Mouse (Mus musculus): ENCODE measurements around the gene Lmo3. TPM values are rescaled to one million over a fixed set of nuclear protein-coding genes. Genes with fewer than 3 reads are reported as not detected.

The Lmo3 gene
- polyA plus RNA-seq, 1 experiment from 2014 or later: not detected

GRCm38 (mm10) chr6:138364111-138364510 lies 217.7 kb downstream of the Lmo3 start:
- no peak for TF ChIP-seq CTCF (IDR thresholded peaks at IDR 0.05)
- ChIA-PET CTCF (no interaction called here), POLR2A (no interaction called here)
- in situ Hi-C loops (cut with MboI; ENCODE audit: low pct_unique_long_range_greater_than_20kb): no loop called here
- no peak for DNase-seq (ENCODE audit: low read depth, low spot score)
- peaks cover 3% of the 10 kb centered on the region for H3K27me3 ChIP-seq
- no peak for ATAC-seq

DNA sequence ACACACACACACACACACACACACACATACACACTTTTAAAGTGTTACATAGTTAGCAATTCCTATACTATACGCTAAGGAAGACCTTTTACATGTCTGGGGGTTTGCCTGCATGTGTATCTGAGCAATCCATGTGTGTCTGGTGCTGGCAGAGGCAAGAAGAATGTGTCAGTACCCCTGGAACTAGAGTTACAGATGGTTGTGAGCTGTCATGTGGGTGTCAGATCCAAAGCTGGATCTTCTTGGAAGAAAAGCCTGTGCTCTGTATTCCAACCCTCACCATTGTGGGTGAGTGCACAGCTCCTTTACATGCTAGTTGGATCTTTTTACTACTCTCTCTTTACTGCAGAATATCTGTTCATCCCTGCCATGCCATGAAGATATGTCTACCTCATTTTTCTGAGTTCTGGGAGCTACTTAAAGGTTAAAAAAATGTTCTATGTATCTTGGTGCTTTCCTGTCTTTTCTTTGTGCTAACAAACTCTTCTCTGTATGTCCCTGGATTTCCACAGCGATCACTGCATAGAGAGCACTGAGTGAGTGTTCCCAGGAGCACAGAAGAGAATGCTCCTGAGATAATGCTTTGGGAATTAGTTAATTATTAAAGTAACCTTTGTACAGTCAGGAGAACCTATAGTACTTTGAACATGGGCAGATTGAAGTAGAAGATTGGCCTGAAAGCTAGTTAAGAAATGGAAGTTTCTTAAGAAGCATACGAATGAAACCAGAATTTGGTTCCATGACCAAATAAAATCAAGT lies 231.0 kb downstream of the Lmo3 start:
- TF ChIP-seq CTCF (IDR thresholded peaks at IDR 0.05): no peak
- in situ Hi-C loops (cut with MboI; ENCODE audit: low pct_unique_long_range_greater_than_20kb): no loop called here
- no peaks in the 10 kb centered on the region for H3K27me3 ChIP-seq
- DNase-seq (ENCODE audit: low read depth, low spot score) (no peak), ATAC-seq (no peak)
- ChIA-PET POLR2A (no interaction called here), CTCF (no interaction called here)

- H3K27me3 ChIP-seq: no peaks in the 10 kb centered on the region
- ATAC-seq: no peak
- DNase-seq (ENCODE audit: low read depth, low spot score): no peak
- CTCF ChIA-PET: no interaction called here
- POLR2A ChIA-PET: no interaction called here
- no peak for TF ChIP-seq CTCF (IDR thresholded peaks at IDR 0.05)
- in situ Hi-C loops (cut with MboI; ENCODE audit: low pct_unique_long_range_greater_than_20kb): no loop called here
These were observed 235.2 kb downstream of the Lmo3 start for GRCm38 (mm10) chr6:138346558-138346957.

GRCm38 (mm10) chr6:138335858-138336257 lies 245.9 kb downstream of the Lmo3 start:
- in situ Hi-C loops (cut with MboI; ENCODE audit: low pct_unique_long_range_greater_than_20kb): no loop called here
- DNase-seq (ENCODE audit: low read depth, low spot score): no peak
- ChIA-PET POLR2A (no interaction called here), CTCF (no interaction called here)
- H3K27me3 ChIP-seq: no peaks in the 10 kb centered on the region
- ATAC-seq: no peak
- no peak for TF ChIP-seq CTCF (IDR thresholded peaks at IDR 0.05)

DNA sequence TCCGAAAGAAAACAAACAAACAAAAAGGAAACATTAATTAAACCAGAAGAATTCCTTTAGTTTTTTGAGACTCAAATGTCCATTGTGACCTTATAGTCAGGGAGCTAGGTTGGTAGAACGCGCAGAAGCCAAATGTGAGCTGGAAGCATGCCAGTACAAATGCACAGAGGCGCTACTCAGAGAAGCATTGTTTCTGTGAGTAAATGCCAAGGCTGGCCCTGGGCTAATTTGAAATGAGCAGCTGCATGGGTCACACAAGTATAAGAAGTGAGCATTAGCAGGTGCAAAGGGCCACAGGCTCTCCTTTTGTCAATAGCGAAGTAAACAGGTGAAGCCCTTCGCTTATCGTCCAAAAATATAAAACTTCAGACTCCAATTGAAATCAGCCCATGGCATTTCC lies 247.8 kb downstream of the Lmo3 start:
- in situ Hi-C loops (cut with MboI; ENCODE audit: low pct_unique_long_range_greater_than_20kb): no loop called here
- POLR2A ChIA-PET: no interaction called here
- CTCF ChIA-PET: no interaction called here
- DNase-seq (ENCODE audit: low read depth, low spot score) (no peak), ATAC-seq (no peak)
- H3K27me3 ChIP-seq: no peaks in the 10 kb centered on the region
- TF ChIP-seq CTCF (IDR thresholded peaks at IDR 0.05): no peak

DNA sequence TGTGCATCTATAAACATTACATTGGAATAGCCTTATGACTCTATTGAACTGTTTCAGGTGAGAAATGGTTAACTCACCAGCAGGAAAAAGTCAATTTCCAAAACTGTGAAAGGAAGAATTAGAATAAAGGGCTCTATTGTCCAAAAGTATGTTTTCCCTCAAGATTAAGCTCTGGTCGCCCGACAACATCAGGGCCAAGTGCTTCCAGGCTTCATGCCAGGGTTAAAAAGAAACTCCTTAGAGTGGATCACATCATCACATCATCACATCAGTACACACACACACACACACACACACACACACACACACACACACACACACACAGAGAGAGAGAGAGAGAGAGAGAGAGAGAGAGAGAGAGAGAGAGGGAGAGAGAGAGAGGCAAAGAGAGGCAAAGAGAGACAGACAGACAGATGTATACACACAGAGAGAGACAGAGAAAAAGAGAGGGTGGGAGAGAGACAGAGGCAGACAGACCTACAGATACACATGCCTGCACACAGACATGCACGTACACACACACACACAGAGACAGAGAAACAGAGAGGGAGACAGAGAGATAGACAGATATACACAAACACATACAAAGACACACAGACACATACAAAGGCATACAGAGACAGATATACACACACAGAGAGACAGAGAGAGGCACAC lies 255.9 kb downstream of the Lmo3 start:
- ChIA-PET CTCF (no interaction called here), POLR2A (no interaction called here)
- in situ Hi-C loops (cut with MboI; ENCODE audit: low pct_unique_long_range_greater_than_20kb): no loop called here
- TF ChIP-seq CTCF (IDR thresholded peaks at IDR 0.05): no peak
- ATAC-seq (no peak), DNase-seq (ENCODE audit: low read depth, low spot score) (no peak)
- H3K27me3 ChIP-seq: no peaks in the 10 kb centered on the region

DNA sequence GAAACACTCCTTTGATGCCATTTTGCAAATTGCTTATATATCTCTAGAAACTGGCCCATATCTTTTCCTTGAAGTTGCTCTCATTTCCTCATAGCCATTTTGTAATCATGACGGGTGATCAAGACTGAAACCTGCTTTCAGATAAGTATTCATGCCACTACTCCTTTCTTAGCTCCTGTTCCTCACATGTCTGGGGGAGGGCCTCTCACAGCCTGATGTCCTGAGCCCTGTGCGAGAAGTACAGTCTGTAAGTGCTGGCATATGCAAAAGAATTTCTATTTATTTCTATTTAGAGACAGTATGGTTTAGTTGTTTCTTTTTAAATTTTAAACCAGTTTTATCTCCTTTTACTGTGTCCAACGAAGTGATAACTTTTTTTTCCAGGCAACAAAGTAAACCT lies 256.6 kb downstream of the Lmo3 start:
- no peaks in the 10 kb centered on the region for H3K27me3 ChIP-seq
- ChIA-PET CTCF (no interaction called here), POLR2A (no interaction called here)
- DNase-seq (ENCODE audit: low read depth, low spot score): no peak
- in situ Hi-C loops (cut with MboI; ENCODE audit: low pct_unique_long_range_greater_than_20kb): no loop called here
- ATAC-seq: no peak
- TF ChIP-seq CTCF (IDR thresholded peaks at IDR 0.05): no peak

GRCm38 (mm10) chr6:138323325-138323724 lies 258.4 kb downstream of the Lmo3 start:
- ATAC-seq: no peak
- in situ Hi-C loops (cut with MboI; ENCODE audit: low pct_unique_long_range_greater_than_20kb): no loop called here
- H3K27me3 ChIP-seq: no peaks in the 10 kb centered on the region
- no peak for DNase-seq (ENCODE audit: low read depth, low spot score)
- ChIA-PET CTCF (no interaction called here), POLR2A (no interaction called here)
- no peak for TF ChIP-seq CTCF (IDR thresholded peaks at IDR 0.05)

DNA sequence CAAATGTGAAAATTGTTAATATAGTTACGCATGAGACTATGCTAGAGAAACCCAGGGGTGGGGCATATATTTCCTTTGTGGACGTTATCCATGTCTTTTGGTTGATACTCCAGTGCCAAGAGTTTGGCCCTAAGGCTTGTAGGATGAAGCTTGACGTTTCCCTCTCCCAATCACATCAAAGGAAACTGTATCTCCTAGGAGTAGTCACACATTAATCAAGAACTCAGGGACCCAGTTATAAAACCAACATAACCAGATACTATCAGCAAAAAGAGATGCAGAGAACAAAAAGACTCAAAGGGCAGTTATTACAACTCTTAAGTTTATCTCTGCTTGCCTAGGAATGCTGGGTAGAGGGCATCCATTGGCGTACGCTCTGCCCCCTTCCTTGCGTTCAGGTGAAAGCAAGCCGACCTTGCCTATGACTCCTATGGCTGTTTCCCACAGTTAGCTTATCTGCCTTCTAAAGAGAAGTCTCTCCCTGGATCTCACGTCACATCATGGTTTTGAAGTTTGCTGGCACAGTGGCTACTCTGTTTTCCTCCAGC lies 261.5 kb downstream of the Lmo3 start:
- ChIA-PET POLR2A (no interaction called here), CTCF (no interaction called here)
- no peaks in the 10 kb centered on the region for H3K27me3 ChIP-seq
- TF ChIP-seq CTCF (IDR thresholded peaks at IDR 0.05): no peak
- DNase-seq (ENCODE audit: low read depth, low spot score): no peak
- ATAC-seq: no peak
- in situ Hi-C loops (cut with MboI; ENCODE audit: low pct_unique_long_range_greater_than_20kb): no loop called here

Other genes with a start within 250 kb of the Lmo3 start
- gene Igbp1b, start 76.6 kb upstream of the Lmo3 start, polyA plus RNA-seq (2021): not detected